Mouse (Mus musculus) liver, embryonic 14.5 days (tissue): ENCODE data around the gene Plcb1. TPM values are rescaled to one million over a fixed set of nuclear protein-coding genes. Genes with fewer than 3 reads are reported as not detected.
A peak's percentile ranks its signal among the peaks of the same experiment; 100 is the strongest.

Experiments used
- ATAC-seq: fragments of 200-750 bp; cut with Nextera tagmentation; 2 replicates; pipeline ENCODE4 v1.8.0; 2017; ENCODE audit warnings: moderate number of reproducible peaks, mild to moderate bottlenecking, moderate library complexity; ENCODE audit not compliant: insufficient read depth
- DNase-seq, 3 experiments: peaks; one replicate each; pipeline ENCODE4 v3.0.0-alpha.2; 2012 to 2013; ENCODE audit warnings: low read depth in 3 of 3, low spot score in 3 of 3
- H3K27ac ChIP-seq: fragments of 300-500 bp; sonication (generic); 2 replicates; pipeline ENCODE4 v1.5.1; 2014; ENCODE audit warnings: moderate library complexity, mild to moderate bottlenecking, control low read depth, inconsistent platforms
- H3K27me3 ChIP-seq: fragments of 300-500 bp; sonication (generic); 2 replicates; pipeline ENCODE4 v1.6.1; 2014; ENCODE audit warnings: mild to moderate bottlenecking, low read length, moderate library complexity; ENCODE audit not compliant: control insufficient read depth, insufficient read depth
- H3K36me3 ChIP-seq: fragments of 300-500 bp; sonication (generic); replicated peaks from 2 replicates; pipeline ENCODE4 v1.6.1; 2014; ENCODE audit warnings: low read depth; ENCODE audit not compliant: control insufficient read depth, insufficient read depth
- H3K4me1 ChIP-seq, 2 experiments: fragments of 200-500 bp in 1 of 2; fragments of 300-500 bp in 1 of 2; sonication (generic) in 1 of 2; replicated peaks; 2 replicates each; pipeline ENCODE4 v1.6.1; 2012 to 2014; ENCODE audit warnings: antibody characterized with exemption in 1 of 2, inconsistent platforms in 1 of 2, low read length in 1 of 2; ENCODE audit not compliant: control insufficient read depth in 2 of 2, insufficient read depth in 2 of 2
- H3K4me2 ChIP-seq: fragments of 300-500 bp; sonication (generic); 2 replicates; pipeline ENCODE4 v1.6.1; 2014; ENCODE audit warnings: low read depth, mild to moderate bottlenecking, control low read depth, moderate library complexity
- H3K4me3 ChIP-seq, 2 experiments: fragments of 200-500 bp in 1 of 2; fragments of 300-500 bp in 1 of 2; sonication (generic) in 1 of 2; 2 replicates each; pipeline ENCODE4 v1.5.1; 2012 to 2014; ENCODE audit warnings: low read depth in 2 of 2, low read length in 2 of 2, mild to moderate bottlenecking in 2 of 2, control low read depth in 1 of 2, inconsistent platforms in 1 of 2, moderate library complexity in 1 of 2; ENCODE audit not compliant: insufficient read depth in 1 of 2
- H3K9ac ChIP-seq: fragments of 300-500 bp; sonication (generic); replicated peaks from 2 replicates; pipeline ENCODE4 v1.6.1; 2014; ENCODE audit warnings: mild to moderate bottlenecking, control low read depth, moderate library complexity
- H3K9me3 ChIP-seq: fragments of 300-500 bp; sonication (generic); 2 replicates; pipeline ENCODE4 v1.6.1; 2016; ENCODE audit warnings: low read length, mixed read lengths; ENCODE audit not compliant: control insufficient read depth
- CTCF ChIP-seq: IDR thresholded peaks from 2 replicates; pipeline ENCODE4 v1.5.1; 2016; ENCODE audit warnings: antibody characterized with exemption, low read depth, control low read depth
- EP300 ChIP-seq: IDR thresholded peaks from 2 replicates; pipeline ENCODE4 v1.6.1; 2016; ENCODE audit warnings: antibody characterized with exemption, low read depth
- WGBS: fragments of 180-500 bp; shearing (Covaris S2); extraction: QIAGEN DNeasy Blood & Tissue Kit; methylation state at CpG from one replicate; pipeline ENCODE4 v1.1.7; 2014; ENCODE audit not compliant: insufficient replicate concordance; 5-methylcytosine and 5-hydroxymethylcytosine counted together
- polyA plus RNA-seq, 2 experiments: library from polyadenylated mRNA; depleted of rRNA in 1 of 2; stranded (reverse) in 1 of 2; unstranded in 1 of 2; fragments of >200 nt; fragmentation: Nextera tagmentation in 1 of 2; extraction: Ambion mirVana in 1 of 2; gene quantifications; 2 replicates each; pipeline versions ENCODE4 v1.2.1 to v1.2.3; 2012 to 2014

Gene Plcb1
- polyA plus RNA-seq, 2 experiments, result 0.56 to 3.0 TPM

DNA sequence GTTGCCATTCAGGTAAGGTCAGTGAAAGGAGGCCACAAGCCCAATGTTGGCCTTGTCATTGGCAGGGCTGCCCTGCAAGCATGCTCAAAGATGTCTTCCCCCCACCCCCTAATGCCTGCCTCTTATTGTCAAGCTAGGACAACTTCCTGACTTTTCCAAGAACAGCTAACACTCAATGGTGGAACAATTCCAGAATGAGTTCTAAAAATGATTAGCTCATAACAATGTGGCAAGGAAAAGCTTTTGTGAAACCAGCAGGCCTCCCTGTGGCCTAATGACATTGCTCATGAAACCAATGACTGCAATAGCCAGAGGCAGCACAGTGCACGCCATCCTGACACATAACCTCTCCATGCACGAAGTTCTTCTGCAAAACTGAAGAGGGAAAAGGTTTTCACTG, 478.1 kb downstream of the Plcb1 start:
- H3K4me1 ChIP-seq, result no peaks in the 10 kb centered on the region
- H3K4me2 ChIP-seq, result no peak overlapping the region
- H3K4me3 ChIP-seq, result no peak overlapping the region
- DNase-seq (no peak), ATAC-seq (no peak)
- no peaks in the 10 kb centered on the region for H3K27me3 ChIP-seq
- 60% methylated on average over 2 of the region's 2 CpGs for WGBS
- no peak overlapping the region for H3K27ac ChIP-seq
- no peaks in the 10 kb centered on the region for H3K9me3 ChIP-seq
- no peaks in the 10 kb centered on the region for H3K36me3 ChIP-seq
- no peak overlapping the region for H3K9ac ChIP-seq
- TF ChIP-seq EP300, result no peak
- no peak for TF ChIP-seq CTCF

DNA sequence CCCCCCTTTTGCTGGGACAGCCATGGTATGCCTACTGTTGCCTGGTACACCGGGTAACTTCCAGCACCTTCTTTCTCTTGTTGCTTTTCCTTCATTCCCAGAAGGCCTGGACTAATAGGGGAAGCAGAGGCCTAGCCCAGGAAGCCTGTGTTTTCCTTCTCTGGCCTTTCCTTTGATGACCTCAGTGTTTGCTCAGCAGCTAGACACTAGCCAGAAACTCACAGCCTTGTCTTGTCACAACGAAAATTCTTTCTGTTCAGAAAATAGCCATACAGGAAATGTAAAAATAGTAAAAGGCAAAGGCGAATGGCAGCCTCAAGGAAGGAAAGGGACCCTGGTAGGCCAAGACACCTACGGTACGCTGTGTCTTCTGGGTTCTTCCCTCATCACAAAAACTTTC, 489.1 kb downstream of the Plcb1 start:
- Histone ChIP-seq H3K9ac (no peak overlapping the region), H3K9me3 (no peaks in the 10 kb centered on the region), H3K4me2 (no peak overlapping the region), H3K27me3 (no peaks in the 10 kb centered on the region), H3K4me1 (no peaks in the 10 kb centered on the region), H3K4me3 (no peak overlapping the region), H3K36me3 (no peaks in the 10 kb centered on the region), H3K27ac (no peak overlapping the region)
- TF ChIP-seq CTCF (no peak), EP300 (no peak)
- 27% methylated on average over 5 of the region's 5 CpGs for WGBS
- no peak for ATAC-seq
- DNase-seq, result no peak

- Histone ChIP-seq H3K27ac (no peak overlapping the region), H3K9ac (no peak overlapping the region), H3K36me3 (no peaks in the 10 kb centered on the region), H3K4me3 (no peak overlapping the region), H3K4me1 (no peaks in the 10 kb centered on the region), H3K4me2 (no peak overlapping the region), H3K27me3 (no peaks in the 10 kb centered on the region), H3K9me3 (no peaks in the 10 kb centered on the region)
- 57% methylated on average over 3 of the region's 3 CpGs for WGBS
- ATAC-seq, result no peak
- DNase-seq, result no peak
- TF ChIP-seq CTCF (no peak), EP300 (no peak)
Observed at GRCm38 (mm10) chr2:135278506-135278905, 492.6 kb downstream of the Plcb1 start.

- H3K4me3 ChIP-seq, result no peak overlapping the region
- no peak overlapping the region for H3K9ac ChIP-seq
- no peak overlapping the region for H3K4me2 ChIP-seq
- WGBS, result 42% methylated on average over 6 of the region's 6 CpGs
- H3K27ac ChIP-seq, result no peak overlapping the region
- TF ChIP-seq EP300 (no peak), CTCF (no peak)
- DNase-seq (no peak), ATAC-seq (no peak)
- H3K36me3 ChIP-seq, result no peaks in the 10 kb centered on the region
- no peaks in the 10 kb centered on the region for H3K4me1 ChIP-seq
- H3K9me3 ChIP-seq, result no peaks in the 10 kb centered on the region
- no peaks in the 10 kb centered on the region for H3K27me3 ChIP-seq
Observed at GRCm38 (mm10) chr2:135279026-135279425, 493.2 kb downstream of the Plcb1 start.

DNA sequence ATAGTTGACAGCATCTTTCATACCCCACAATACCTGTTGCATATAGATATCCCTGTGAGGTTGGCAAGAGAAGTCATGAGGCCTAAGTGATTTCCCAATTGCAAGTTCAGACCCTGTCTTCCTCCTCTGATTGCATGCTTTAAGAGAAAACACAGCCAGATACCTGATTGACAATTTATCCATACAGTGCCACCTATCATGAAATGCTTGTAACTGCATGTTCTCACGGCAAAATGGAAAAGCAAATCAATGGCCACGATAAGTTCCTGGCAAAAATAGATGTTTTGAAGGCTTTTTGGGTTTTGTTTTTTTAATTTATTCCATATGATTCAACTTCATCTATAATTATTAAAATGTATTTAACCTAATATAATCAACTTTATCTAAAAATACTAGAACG, 497.9 kb downstream of the Plcb1 start:
- Histone ChIP-seq H3K4me2 (no peak overlapping the region), H3K9me3 (no peaks in the 10 kb centered on the region), H3K4me3 (no peak overlapping the region), H3K36me3 (no peaks in the 10 kb centered on the region), H3K27ac (no peak overlapping the region), H3K9ac (no peak overlapping the region), H3K27me3 (no peaks in the 10 kb centered on the region), H3K4me1 (no peaks in the 10 kb centered on the region)
- WGBS, result 50% methylated on average over 3 of the region's 3 CpGs
- DNase-seq, result no peak
- TF ChIP-seq EP300 (no peak), CTCF (peak; percentile 16; the same call in 1 of the 2 replicates)
- no peak for ATAC-seq
